Mouse (Mus musculus): ENCODE measurements at regions not wholly inside any gene's neighbourhood (a gene's known extent, or its start where the extent isn't known, plus 50 kb on each side); places are given as distances from the start of the nearest gene placed in this dataset.

GRCm38 (mm10) chr14:104216965-104217364 lies 250.8 kb downstream of the Pou4f1 start:
- WGBS, result 74% methylated on average over 5 of the region's 5 CpGs
- no peak overlapping the region for H3K4me2 ChIP-seq (ENCODE audit: low read depth, low read length)
- no peaks in the 10 kb centered on the region for H3K4me1 ChIP-seq (replicated peaks; ENCODE audit: control insufficient read depth, insufficient read depth, low read length)
- ATAC-seq (ENCODE audit: low read depth), result no peak
- H3K9me3 ChIP-seq (ENCODE audit: control insufficient read depth, low read length), result no peaks in the 10 kb centered on the region
- no peaks in the 10 kb centered on the region for H3K36me3 ChIP-seq (ENCODE audit: control insufficient read depth, insufficient read depth, low read length)
- no peak overlapping the region for H3K27ac ChIP-seq (ENCODE audit: low read length)
- no peak overlapping the region for H3K9ac ChIP-seq (ENCODE audit: low read length)
- no peaks in the 10 kb centered on the region for H3K27me3 ChIP-seq (ENCODE audit: control insufficient read depth, insufficient read depth, low read depth, low read length)
- no peak overlapping the region for H3K4me3 ChIP-seq (ENCODE audit: low read length)

GRCm38 (mm10) chr14:104210719-104211118 lies 257.1 kb downstream of the Pou4f1 start:
- Histone ChIP-seq H3K4me1 (replicated peaks; ENCODE audit: control insufficient read depth, insufficient read depth, low read length) (no peaks in the 10 kb centered on the region; the same call in 1 of the 2 replicates), H3K9ac (ENCODE audit: low read length) (no peak overlapping the region), H3K27me3 (ENCODE audit: control insufficient read depth, insufficient read depth, low read depth, low read length) (no peaks in the 10 kb centered on the region), H3K4me3 (ENCODE audit: low read length) (no peak overlapping the region), H3K4me2 (ENCODE audit: low read depth, low read length) (no peak overlapping the region), H3K9me3 (ENCODE audit: control insufficient read depth, low read length) (no peaks in the 10 kb centered on the region), H3K36me3 (ENCODE audit: control insufficient read depth, insufficient read depth, low read length) (no peaks in the 10 kb centered on the region), H3K27ac (ENCODE audit: low read length) (peak overlapping the region; percentile 43; the same call in 1 of the 2 replicates)
- ATAC-seq (ENCODE audit: low read depth), result peak; percentile 79
- 42% methylated on average over 3 of the region's 3 CpGs for WGBS

- Histone ChIP-seq H3K9ac (ENCODE audit: low read length) (no peak overlapping the region), H3K4me1 (replicated peaks; ENCODE audit: control insufficient read depth, insufficient read depth, low read length) (no peaks in the 10 kb centered on the region; the same call in 1 of the 2 replicates), H3K4me3 (ENCODE audit: low read length) (no peak overlapping the region), H3K9me3 (ENCODE audit: control insufficient read depth, low read length) (no peaks in the 10 kb centered on the region), H3K4me2 (ENCODE audit: low read depth, low read length) (no peak overlapping the region), H3K27ac (ENCODE audit: low read length) (no peak overlapping the region), H3K27me3 (ENCODE audit: control insufficient read depth, insufficient read depth, low read depth, low read length) (no peaks in the 10 kb centered on the region), H3K36me3 (ENCODE audit: control insufficient read depth, insufficient read depth, low read length) (no peaks in the 10 kb centered on the region)
- 36% methylated on average over 4 of the region's 4 CpGs for WGBS
- ATAC-seq (ENCODE audit: low read depth), result peak; percentile 75
These were observed 258.9 kb downstream of the Pou4f1 start for GRCm38 (mm10) chr14:104208855-104209254.

GRCm38 (mm10) chr14:104208040-104208816 lies 259.6 kb downstream of the Pou4f1 start:
- Histone ChIP-seq H3K27me3 (ENCODE audit: control insufficient read depth, insufficient read depth, low read depth, low read length) (no peaks in the 10 kb centered on the region), H3K27ac (ENCODE audit: low read length) (no peak overlapping the region), H3K9ac (ENCODE audit: low read length) (no peak overlapping the region), H3K4me2 (ENCODE audit: low read depth, low read length) (no peak overlapping the region), H3K4me3 (ENCODE audit: low read length) (no peak overlapping the region), H3K4me1 (replicated peaks; ENCODE audit: control insufficient read depth, insufficient read depth, low read length) (no peaks in the 10 kb centered on the region; the same call in 1 of the 2 replicates), H3K36me3 (ENCODE audit: control insufficient read depth, insufficient read depth, low read length) (no peaks in the 10 kb centered on the region), H3K9me3 (ENCODE audit: control insufficient read depth, low read length) (no peaks in the 10 kb centered on the region)
- 63% methylated on average over 7 of the region's 7 CpGs for WGBS
- ATAC-seq (ENCODE audit: low read depth), result no peak

- Histone ChIP-seq H3K36me3 (ENCODE audit: control insufficient read depth, insufficient read depth, low read length) (no peaks in the 10 kb centered on the region), H3K27me3 (ENCODE audit: control insufficient read depth, insufficient read depth, low read depth, low read length) (no peaks in the 10 kb centered on the region), H3K9me3 (ENCODE audit: control insufficient read depth, low read length) (no peaks in the 10 kb centered on the region), H3K4me1 (replicated peaks; ENCODE audit: control insufficient read depth, insufficient read depth, low read length) (no peaks in the 10 kb centered on the region; the same call in 1 of the 2 replicates), H3K4me2 (ENCODE audit: low read depth, low read length) (no peak overlapping the region), H3K4me3 (ENCODE audit: low read length) (no peak overlapping the region), H3K27ac (ENCODE audit: low read length) (no peak overlapping the region), H3K9ac (ENCODE audit: low read length) (no peak overlapping the region)
- no peak for ATAC-seq (ENCODE audit: low read depth)
- 37% methylated on average over 2 of the region's 2 CpGs for WGBS
These were observed 261.2 kb downstream of the Pou4f1 start for GRCm38 (mm10) chr14:104206602-104207001.

- Histone ChIP-seq H3K9ac (ENCODE audit: low read length) (no peak overlapping the region), H3K4me3 (ENCODE audit: low read length) (no peak overlapping the region), H3K9me3 (ENCODE audit: control insufficient read depth, low read length) (no peaks in the 10 kb centered on the region), H3K4me2 (ENCODE audit: low read depth, low read length) (no peak overlapping the region), H3K27ac (ENCODE audit: low read length) (no peak overlapping the region), H3K4me1 (replicated peaks; ENCODE audit: control insufficient read depth, insufficient read depth, low read length) (no peaks in the 10 kb centered on the region), H3K36me3 (ENCODE audit: control insufficient read depth, insufficient read depth, low read length) (no peaks in the 10 kb centered on the region), H3K27me3 (ENCODE audit: control insufficient read depth, insufficient read depth, low read depth, low read length) (no peaks in the 10 kb centered on the region)
- WGBS, result 63% methylated on average over 17 of the region's 17 CpGs
- ATAC-seq (ENCODE audit: low read depth), result peak; percentile 20; the same call in 1 of the 2 replicates
These were observed 264.4 kb downstream of the Pou4f1 start for GRCm38 (mm10) chr14:104203239-104203986.

- Histone ChIP-seq H3K27me3 (ENCODE audit: control insufficient read depth, insufficient read depth, low read depth, low read length) (no peaks in the 10 kb centered on the region), H3K4me3 (ENCODE audit: low read length) (no peak overlapping the region), H3K27ac (ENCODE audit: low read length) (no peak overlapping the region), H3K9me3 (ENCODE audit: control insufficient read depth, low read length) (no peaks in the 10 kb centered on the region), H3K36me3 (ENCODE audit: control insufficient read depth, insufficient read depth, low read length) (no peaks in the 10 kb centered on the region), H3K4me1 (replicated peaks; ENCODE audit: control insufficient read depth, insufficient read depth, low read length) (no peaks in the 10 kb centered on the region), H3K9ac (ENCODE audit: low read length) (no peak overlapping the region), H3K4me2 (ENCODE audit: low read depth, low read length) (no peak overlapping the region)
- peak; percentile 90 for ATAC-seq (ENCODE audit: low read depth)
- 45% methylated on average over 11 of the region's 11 CpGs for WGBS
These were observed 274.6 kb downstream of the Pou4f1 start for GRCm38 (mm10) chr14:104193198-104193597.

GRCm38 (mm10) chr14:104175122-104175521 lies 292.7 kb downstream of the Pou4f1 start:
- H3K4me1 ChIP-seq (replicated peaks; ENCODE audit: control insufficient read depth, insufficient read depth, low read length), result no peaks in the 10 kb centered on the region
- H3K27me3 ChIP-seq (ENCODE audit: control insufficient read depth, insufficient read depth, low read depth, low read length), result no peaks in the 10 kb centered on the region
- no peak overlapping the region for H3K4me3 ChIP-seq (ENCODE audit: low read length)
- no peak overlapping the region for H3K4me2 ChIP-seq (ENCODE audit: low read depth, low read length)
- no peak overlapping the region for H3K27ac ChIP-seq (ENCODE audit: low read length)
- no peaks in the 10 kb centered on the region for H3K36me3 ChIP-seq (ENCODE audit: control insufficient read depth, insufficient read depth, low read length)
- no peak overlapping the region for H3K9ac ChIP-seq (ENCODE audit: low read length)
- no peaks in the 10 kb centered on the region for H3K9me3 ChIP-seq (ENCODE audit: control insufficient read depth, low read length)
- ATAC-seq (ENCODE audit: low read depth), result no peak

- Histone ChIP-seq H3K9ac (ENCODE audit: low read length) (no peak overlapping the region), H3K36me3 (ENCODE audit: control insufficient read depth, insufficient read depth, low read length) (no peaks in the 10 kb centered on the region), H3K9me3 (ENCODE audit: control insufficient read depth, low read length) (no peaks in the 10 kb centered on the region), H3K4me1 (replicated peaks; ENCODE audit: control insufficient read depth, insufficient read depth, low read length) (no peaks in the 10 kb centered on the region), H3K27me3 (ENCODE audit: control insufficient read depth, insufficient read depth, low read depth, low read length) (no peaks in the 10 kb centered on the region), H3K4me3 (ENCODE audit: low read length) (no peak overlapping the region), H3K4me2 (ENCODE audit: low read depth, low read length) (no peak overlapping the region), H3K27ac (ENCODE audit: low read length) (no peak overlapping the region)
- no peak for ATAC-seq (ENCODE audit: low read depth)
- WGBS, result 53% methylated on average over 5 of the region's 5 CpGs
These were observed 302.6 kb upstream of the Ednrb start for GRCm38 (mm10) chr14:104146841-104147240.
